In the genomic region with DNA sequence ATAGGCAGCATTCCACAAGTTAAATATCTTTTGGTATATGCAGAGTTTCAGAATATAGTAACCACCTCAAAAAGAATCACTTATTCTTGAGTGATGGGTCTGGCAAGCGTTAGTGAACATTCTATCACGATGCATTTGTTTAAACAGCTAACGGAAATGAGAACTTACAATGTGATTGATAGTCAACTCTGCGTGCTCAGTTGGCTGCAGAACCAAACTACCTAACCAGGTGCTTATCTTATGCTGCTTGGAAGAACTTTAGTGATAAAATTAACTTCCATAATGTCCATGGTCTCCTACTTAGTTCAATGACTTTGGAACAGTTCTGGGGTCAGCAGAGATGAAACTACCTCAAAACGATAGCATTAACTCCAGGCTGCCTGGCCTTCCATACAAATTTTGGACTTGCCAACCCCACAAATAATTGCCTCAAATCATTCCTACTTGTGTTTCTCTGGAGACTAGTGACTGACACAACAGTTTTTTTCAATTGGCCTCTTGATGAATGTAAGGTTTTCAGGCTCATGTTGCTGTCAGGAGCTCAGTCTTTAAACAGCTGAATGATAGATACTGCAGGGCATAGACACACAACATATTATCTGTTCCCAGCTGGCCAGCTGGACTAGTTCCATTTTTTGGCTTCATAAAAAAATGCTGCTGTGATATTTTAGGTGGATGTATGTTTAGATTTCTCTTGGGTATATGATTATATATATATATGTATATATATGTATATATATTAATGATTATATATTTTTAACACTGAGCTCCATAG, we compare ENCODE assay signal across 26 mouse cellular contexts. TPM values are rescaled to one million over a fixed set of nuclear protein-coding genes. Genes with fewer than 3 reads are reported as not detected.
A peak's percentile ranks its signal among the peaks of the same experiment; 100 is the strongest.
DNase-seq lines count a peak whose midpoint lies in the region; ATAC-seq and TF ChIP-seq lines count a peak whose summit lies in the region.
"Had no signal": no experiment of that assay in that cellular context is flagged by ENCODE, and none has a peak within 500 bp of the region (broad histone marks: within the 10 kb centered on the region; RNA-seq: fewer than 3 reads in every experiment).

No protein-coding gene starts in this region.

- no peaks in the 10 kb centered on the region for H3K9me3 ChIP-seq in embryonic facial prominence, embryonic 13.5 days
- no peaks in the 10 kb centered on the region for H3K9me3 ChIP-seq in embryonic facial prominence, embryonic 10.5 days
- H3K9me3 ChIP-seq in heart, embryonic 16.5 days (replicated peaks; ENCODE audit: control insufficient read depth, low read length), result no peaks in the 10 kb centered on the region
- H3K9me3 ChIP-seq in liver, embryonic 12.5 days (replicated peaks), result no peaks in the 10 kb centered on the region
- no peaks in the 10 kb centered on the region for H3K9me3 ChIP-seq in liver, postnatal 0 days (ENCODE audit: low read length)
- no peaks in the 10 kb centered on the region for H3K9me3 ChIP-seq in liver, embryonic 16.5 days (replicated peaks; ENCODE audit: control insufficient read depth, low read length)
- H3K9me3 ChIP-seq: hindbrain, embryonic 10.5 days; limb, embryonic 12.5 days; midbrain, embryonic 12.5 days; neural tube, embryonic 13.5 days had no signal

- H3K4me2 ChIP-seq in embryonic facial prominence, embryonic 13.5 days, result no peak overlapping the region
- H3K4me2 ChIP-seq in heart, embryonic 16.5 days (ENCODE audit: low read depth, low read length), result no peak overlapping the region
- H3K4me2 ChIP-seq in liver, embryonic 12.5 days, result no peak overlapping the region; the same call in 1 of the 2 replicates
- no peak overlapping the region for H3K4me2 ChIP-seq in liver, postnatal 0 days (ENCODE audit: low read depth, low read length)
- no peak overlapping the region for H3K4me2 ChIP-seq in liver, embryonic 16.5 days (ENCODE audit: low read depth, low read length)
- H3K4me2 ChIP-seq: limb, embryonic 12.5 days; midbrain, embryonic 12.5 days; neural tube, embryonic 13.5 days had no signal

- no peaks in the 10 kb centered on the region for H3K27me3 ChIP-seq in embryonic facial prominence, embryonic 13.5 days
- no peaks in the 10 kb centered on the region for H3K27me3 ChIP-seq in embryonic facial prominence, embryonic 10.5 days (replicated peaks; ENCODE audit: low read depth, poor library complexity, severe bottlenecking)
- no peaks in the 10 kb centered on the region for H3K27me3 ChIP-seq in heart, embryonic 16.5 days (ENCODE audit: control insufficient read depth, insufficient read depth, low read length)
- H3K27me3 ChIP-seq in liver, embryonic 12.5 days (replicated peaks), result no peaks in the 10 kb centered on the region
- no peaks in the 10 kb centered on the region for H3K27me3 ChIP-seq in liver, postnatal 0 days (ENCODE audit: insufficient read depth, low read length)
- H3K27me3 ChIP-seq in liver, embryonic 16.5 days (ENCODE audit: control insufficient read depth, insufficient read depth, low read depth, low read length), result no peaks in the 10 kb centered on the region
- H3K27me3 ChIP-seq: limb, embryonic 12.5 days; midbrain, embryonic 12.5 days; neural tube, embryonic 13.5 days had no signal

- H3K36me3 ChIP-seq in embryonic facial prominence, embryonic 13.5 days, result peaks cover 30% of the 10 kb centered on the region
- H3K36me3 ChIP-seq in embryonic facial prominence, embryonic 10.5 days (replicated peaks), result peaks cover 31% of the 10 kb centered on the region
- H3K36me3 ChIP-seq in heart, embryonic 16.5 days (ENCODE audit: control insufficient read depth, insufficient read depth), result peaks cover 20% of the 10 kb centered on the region
- peaks cover 35% of the 10 kb centered on the region for H3K36me3 ChIP-seq in liver, embryonic 12.5 days
- H3K36me3 ChIP-seq in liver, postnatal 0 days (replicated peaks; ENCODE audit: insufficient read depth, low read length), result peaks cover 25% of the 10 kb centered on the region
- H3K36me3 ChIP-seq in liver, embryonic 16.5 days (ENCODE audit: control insufficient read depth, insufficient read depth), result peaks cover 18% of the 10 kb centered on the region

- no peak for TF ChIP-seq EP300 in liver, postnatal 0 days (IDR thresholded peaks at IDR 0.05; ENCODE audit: low read depth)

- no peak for ATAC-seq in embryonic facial prominence, embryonic 13.5 days (ENCODE audit: insufficient number of reproducible peaks, insufficient read depth, low FRiP score, low TSS enrichment, low read depth)
- ATAC-seq in heart, embryonic 16.5 days (replicated peaks; ENCODE audit: extremely low read depth, insufficient read depth, low FRiP score), result no peak
- ATAC-seq in liver, embryonic 12.5 days, result no peak
- no peak for ATAC-seq in liver, postnatal 0 days
- ATAC-seq in liver, embryonic 16.5 days (ENCODE audit: low read depth), result no peak
- ATAC-seq: CD4-positive, CD25-positive, alpha-beta regulatory T cell, adult 4 months had no signal

- TF ChIP-seq CTCF in liver, postnatal 0 days (IDR thresholded peaks at IDR 0.05; ENCODE audit: low read depth), result no peak

- 74% methylated on average over 5 of the region's 5 CpGs for WGBS in embryonic facial prominence, embryonic 13.5 days
- 91% methylated on average over 5 of the region's 5 CpGs for WGBS in embryonic facial prominence, embryonic 10.5 days
- 49% methylated on average over 5 of the region's 5 CpGs for WGBS in heart, embryonic 16.5 days
- WGBS in liver, embryonic 12.5 days (ENCODE audit: insufficient replicate concordance), result 29% methylated on average over 5 of the region's 5 CpGs
- WGBS in liver, postnatal 0 days (ENCODE audit: insufficient replicate concordance), result 51% methylated on average over 5 of the region's 5 CpGs
- 37% methylated on average over 5 of the region's 5 CpGs for WGBS in liver, embryonic 16.5 days (ENCODE audit: insufficient replicate concordance)

- peaks cover 47% of the 10 kb centered on the region for H3K4me1 ChIP-seq in embryonic facial prominence, embryonic 13.5 days
- H3K4me1 ChIP-seq in embryonic facial prominence, embryonic 10.5 days, result peaks cover 27% of the 10 kb centered on the region
- H3K4me1 ChIP-seq in heart, embryonic 16.5 days (ENCODE audit: control insufficient read depth, insufficient read depth, low read length), result peaks cover 45% of the 10 kb centered on the region
- H3K4me1 ChIP-seq in liver, embryonic 12.5 days, result peaks cover 95% of the 10 kb centered on the region
- peaks cover 35% of the 10 kb centered on the region for H3K4me1 ChIP-seq in liver, postnatal 0 days (ENCODE audit: insufficient read depth)
- peaks cover 70% of the 10 kb centered on the region for H3K4me1 ChIP-seq in liver, embryonic 16.5 days (ENCODE audit: control insufficient read depth, low read depth, low read length)

- H3K9ac ChIP-seq in embryonic facial prominence, embryonic 13.5 days, result no peak overlapping the region
- no peak overlapping the region for H3K9ac ChIP-seq in heart, embryonic 16.5 days (ENCODE audit: low read length)
- no peak overlapping the region for H3K9ac ChIP-seq in liver, embryonic 12.5 days
- no peak overlapping the region for H3K9ac ChIP-seq in liver, postnatal 0 days (replicated peaks)
- H3K9ac ChIP-seq in liver, embryonic 16.5 days (ENCODE audit: low read depth, low read length), result no peak overlapping the region
- H3K9ac ChIP-seq: limb, embryonic 12.5 days; midbrain, embryonic 12.5 days had no signal

- DNase-seq in embryonic facial prominence, embryonic 10.5 days (ENCODE audit: low spot score), result no peak
- DNase-seq in heart, postnatal 4 days, result no peak
- no peak for DNase-seq in liver, postnatal 0 days
- DNase-seq in adrenal gland, adult 2 months, result no peak
- DNase-seq: cerebellum, adult 11 months; gastrocnemius, adult 2 months; thymus, adult 2 months had no signal

- H3K4me3 ChIP-seq in embryonic facial prominence, embryonic 13.5 days, result no peak overlapping the region
- no peak overlapping the region for H3K4me3 ChIP-seq in embryonic facial prominence, embryonic 10.5 days
- H3K4me3 ChIP-seq in heart, embryonic 16.5 days (ENCODE audit: low read length), result no peak overlapping the region
- no peak overlapping the region for H3K4me3 ChIP-seq in liver, embryonic 12.5 days
- no peak overlapping the region for H3K4me3 ChIP-seq in liver, postnatal 0 days (ENCODE audit: low read depth, low read length)
- H3K4me3 ChIP-seq in liver, embryonic 16.5 days (ENCODE audit: low read depth, low read length), result no peak overlapping the region
- H3K4me3 ChIP-seq: gastrocnemius, adult 2 months; hindbrain, embryonic 10.5 days; limb, embryonic 12.5 days; midbrain, embryonic 12.5 days; neural tube, embryonic 13.5 days had no signal

- peak overlapping the region; percentile 49; the same call in 1 of the 2 replicates for H3K27ac ChIP-seq in embryonic facial prominence, embryonic 13.5 days
- no peak overlapping the region for H3K27ac ChIP-seq in embryonic facial prominence, embryonic 10.5 days (replicated peaks)
- 0 out of 2 replicates have a peak overlapping the region, but pooled peaks have one; percentile 3 for H3K27ac ChIP-seq in heart, embryonic 16.5 days (ENCODE audit: low read length)
- peak overlapping the region; percentile 20; the same call in 1 of the 2 replicates for H3K27ac ChIP-seq in liver, embryonic 12.5 days
- no peak overlapping the region for H3K27ac ChIP-seq in liver, postnatal 0 days (ENCODE audit: low read depth)
- 0 out of 2 replicates have a peak overlapping the region, but pooled peaks have one; percentile 2 for H3K27ac ChIP-seq in liver, embryonic 16.5 days (ENCODE audit: low read length)
- H3K27ac ChIP-seq: hindbrain, embryonic 10.5 days; limb, embryonic 12.5 days; midbrain, embryonic 12.5 days; neural tube, embryonic 13.5 days had no signal

RNA-seq across cellular contexts. Expression of a gene that starts 6.9 kb away (rescaled TPM):
- 18.8 and 20.0 TPM in 2 replicates for polyA plus RNA-seq in embryonic facial prominence, embryonic 13.5 days (2015; fragmentation: Nextera tagmentation; extraction: Ambion mirVana)
- polyA plus RNA-seq in embryonic facial prominence, embryonic 10.5 days (2016; fragmentation: Nextera tagmentation; extraction: Ambion mirVana), result 12.4 and 12.8 TPM in 2 replicates
- 13.1 and 15.0 TPM in 2 replicates for polyA plus RNA-seq in heart, embryonic 16.5 days (2015; fragmentation: Nextera tagmentation; extraction: Ambion mirVana)
- 10 to 100 TPM; 15.1 to 15.7 TPM for total RNA-seq in heart, postnatal 4 days (2021)
- polyA plus RNA-seq in liver, embryonic 12.5 days (2016; fragmentation: Nextera tagmentation; extraction: Ambion mirVana), result 16.8 and 17.7 TPM in 2 replicates
- 6.0 and 6.4 TPM in 2 replicates for polyA plus RNA-seq in liver, postnatal 0 days (2015; fragmentation: Nextera tagmentation; extraction: Ambion mirVana)
- 12.1 and 12.6 TPM in 2 replicates for polyA plus RNA-seq in liver, embryonic 16.5 days (2015; fragmentation: Nextera tagmentation; extraction: Ambion mirVana)
- 10 to 100 TPM; 16.6 to 20.5 TPM for total RNA-seq in adrenal gland, adult 2 months (2021)
- 2.7 and 4.4 TPM in 2 replicates for polyA plus RNA-seq in adrenal gland, adult 2 months (2012; rRNA removed)

RNA-seq across cellular contexts. Expression of a gene that starts 17.9 kb away (rescaled TPM):
- not detected in 2 replicates for polyA plus RNA-seq in embryonic facial prominence, embryonic 13.5 days (2015; fragmentation: Nextera tagmentation; extraction: Ambion mirVana)
- polyA plus RNA-seq in embryonic facial prominence, embryonic 10.5 days (2016; fragmentation: Nextera tagmentation; extraction: Ambion mirVana), result not detected in 2 replicates
- not detected in 2 replicates for polyA plus RNA-seq in heart, embryonic 16.5 days (2015; fragmentation: Nextera tagmentation; extraction: Ambion mirVana)
- total RNA-seq in heart, postnatal 4 days (2021), result not detected
- not detected in 2 replicates for polyA plus RNA-seq in liver, embryonic 12.5 days (2016; fragmentation: Nextera tagmentation; extraction: Ambion mirVana)
- not detected in 2 replicates for polyA plus RNA-seq in liver, postnatal 0 days (2015; fragmentation: Nextera tagmentation; extraction: Ambion mirVana)
- not detected in 2 replicates for polyA plus RNA-seq in liver, embryonic 16.5 days (2015; fragmentation: Nextera tagmentation; extraction: Ambion mirVana)
- total RNA-seq in adrenal gland, adult 2 months (2021), result not detected
- polyA plus RNA-seq in adrenal gland, adult 2 months (2012; rRNA removed), result not detected in 2 replicates
- total RNA-seq: adrenal gland, postnatal 14 days; ES-E14; gastrocnemius, adult 2 months; granulocyte monocyte progenitor cell, adult 5-6 weeks; layer of hippocampus, postnatal 10 days; megakaryocyte progenitor cell, adult 5-6 weeks had no signal
- polyA plus RNA-seq: activated CD4-positive, CD25-positive, alpha-beta regulatory T cell, adult 4 months; brain, embryonic 14.5 days; CD4-positive, CD25-positive, alpha-beta regulatory T cell, adult 4 months; heart, embryonic 14.5 days; hindbrain, embryonic 10.5 days; limb, embryonic 12.5 days; lung, embryonic 16.5 days; midbrain, embryonic 12.5 days; neural tube, embryonic 13.5 days; urinary bladder, adult 2 months had no signal

RNA-seq across cellular contexts. Expression of a gene that starts 43.0 kb away (rescaled TPM):
- polyA plus RNA-seq in embryonic facial prominence, embryonic 13.5 days (2015; fragmentation: Nextera tagmentation; extraction: Ambion mirVana), result 10.3 and 11.2 TPM in 2 replicates
- 12.7 TPM in 2 replicates for polyA plus RNA-seq in embryonic facial prominence, embryonic 10.5 days (2016; fragmentation: Nextera tagmentation; extraction: Ambion mirVana)
- polyA plus RNA-seq in heart, embryonic 16.5 days (2015; fragmentation: Nextera tagmentation; extraction: Ambion mirVana), result 7.9 and 8.4 TPM in 2 replicates
- total RNA-seq in heart, postnatal 4 days (2021), result 10 to 100 TPM; 14.9 to 16.8 TPM
- polyA plus RNA-seq in liver, embryonic 12.5 days (2016; fragmentation: Nextera tagmentation; extraction: Ambion mirVana), result 6.9 and 7.1 TPM in 2 replicates
- polyA plus RNA-seq in liver, postnatal 0 days (2015; fragmentation: Nextera tagmentation; extraction: Ambion mirVana), result 2.6 and 3.2 TPM in 2 replicates
- polyA plus RNA-seq in liver, embryonic 16.5 days (2015; fragmentation: Nextera tagmentation; extraction: Ambion mirVana), result 5.8 and 6.8 TPM in 2 replicates
- total RNA-seq in adrenal gland, adult 2 months (2021), result 10 to 100 TPM; 18.0 to 26.4 TPM
- 1.3 TPM in 2 replicates for polyA plus RNA-seq in adrenal gland, adult 2 months (2012; rRNA removed)

RNA-seq across cellular contexts. Expression of a gene that starts 49.1 kb away (rescaled TPM):
- polyA plus RNA-seq in embryonic facial prominence, embryonic 13.5 days (2015; fragmentation: Nextera tagmentation; extraction: Ambion mirVana), result 17.4 and 18.9 TPM in 2 replicates
- 11.3 and 11.7 TPM in 2 replicates for polyA plus RNA-seq in embryonic facial prominence, embryonic 10.5 days (2016; fragmentation: Nextera tagmentation; extraction: Ambion mirVana)
- polyA plus RNA-seq in heart, embryonic 16.5 days (2015; fragmentation: Nextera tagmentation; extraction: Ambion mirVana), result 20.1 and 23.0 TPM in 2 replicates
- total RNA-seq in heart, postnatal 4 days (2021), result 10 to 100 TPM; 16.9 to 23.8 TPM
- 20.2 and 20.3 TPM in 2 replicates for polyA plus RNA-seq in liver, embryonic 12.5 days (2016; fragmentation: Nextera tagmentation; extraction: Ambion mirVana)
- 35.6 and 42.0 TPM in 2 replicates for polyA plus RNA-seq in liver, postnatal 0 days (2015; fragmentation: Nextera tagmentation; extraction: Ambion mirVana)
- 25.3 and 25.6 TPM in 2 replicates for polyA plus RNA-seq in liver, embryonic 16.5 days (2015; fragmentation: Nextera tagmentation; extraction: Ambion mirVana)
- total RNA-seq in adrenal gland, adult 2 months (2021), result 10 to 100 TPM; 17.9 to 61.5 TPM
- polyA plus RNA-seq in adrenal gland, adult 2 months (2012; rRNA removed), result 93.2 and 164 TPM in 2 replicates

Comparison
In these comparisons a context has a peak if more than half of its experiments do, and no peak if none do; other contexts are left out.
1. H3K27ac ChIP-seq: peak in embryonic facial prominence, embryonic 13.5 days (single experiment), heart, embryonic 16.5 days (single experiment), liver, embryonic 12.5 days (single experiment) and liver, embryonic 16.5 days (single experiment); none in embryonic facial prominence, embryonic 10.5 days (single experiment) and liver, postnatal 0 days (single experiment).